Comparison of ENCODE assay signal across 24 mouse cellular contexts in the genomic region with DNA sequence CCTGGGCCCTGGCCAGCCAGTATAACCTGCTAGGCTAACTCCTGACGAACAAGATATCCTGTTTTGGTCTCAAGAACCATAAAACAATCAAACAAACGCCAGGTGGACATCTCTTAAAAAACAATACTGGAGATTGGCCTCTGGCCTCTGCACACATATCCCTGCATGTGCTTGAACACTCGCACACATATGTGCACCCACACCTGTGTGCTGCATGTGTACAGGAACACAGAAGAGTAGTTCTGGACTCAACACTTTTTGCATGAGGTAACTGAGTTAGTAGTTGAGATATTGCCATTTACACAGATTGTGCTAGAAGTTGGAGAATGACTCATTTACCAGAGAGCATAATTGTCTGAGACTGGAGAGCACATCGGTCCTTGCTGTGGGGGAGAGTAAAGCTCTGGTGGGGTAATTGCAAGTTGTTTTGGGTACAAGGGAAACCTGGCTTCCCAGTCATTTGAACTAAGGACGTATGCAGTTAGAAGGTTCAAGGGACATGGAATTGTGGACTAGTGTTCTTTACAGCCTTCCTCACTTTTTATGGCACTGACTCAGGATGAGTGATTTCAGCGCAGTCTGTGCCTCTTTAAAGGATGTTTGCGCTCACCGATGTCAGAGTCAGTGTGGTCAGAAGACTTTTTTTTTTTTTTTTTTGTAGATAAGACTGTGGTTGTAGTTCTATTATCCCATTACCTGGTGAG.
DNase-seq lines count a peak whose midpoint lies in the region; ATAC-seq and TF ChIP-seq lines count a peak whose summit lies in the region.
"Had no signal": no experiment of that assay in that cellular context is flagged by ENCODE, and none has a peak within 500 bp of the region (broad histone marks: within the 10 kb centered on the region; RNA-seq: fewer than 3 reads in every experiment).

No protein-coding gene starts in this region.

- no peak for DNase-seq in heart, adult 2 months
- DNase-seq in heart, postnatal 14 days = no peak
- peak; percentile 23 for DNase-seq in NIH3T3 (ENCODE audit: low read depth)
- peak; percentile 58 for DNase-seq in intestine, embryonic 14.5 days (ENCODE audit: low spot score)
- DNase-seq in liver, postnatal 0 days = no peak
- no peak for DNase-seq in layer of hippocampus, postnatal 10 days (ENCODE audit: low spot score in 2 of 2)
- DNase-seq in cerebellum, postnatal 36 days = no peak
- DNase-seq: adrenal gland, postnatal 10 days; cerebellum, postnatal 10 days; gastrocnemius, postnatal 14 days; heart, postnatal 36 days; kidney, postnatal 25 days; layer of hippocampus, adult 9-11 months; right cerebral cortex, postnatal 4 days; thymus, adult 2 months had no signal

- H3K4me3 ChIP-seq in heart, adult 2 months = no peak overlapping the region
- no peak overlapping the region for H3K4me3 ChIP-seq in intestine, embryonic 14.5 days (ENCODE audit: low read depth, low read length)
- H3K4me3 ChIP-seq in small intestine, adult 2 months (ENCODE audit: low read depth, low read length) = no peak overlapping the region
- no peak overlapping the region for H3K4me3 ChIP-seq in liver, postnatal 0 days (ENCODE audit: low read depth, low read length)
- H3K4me3 ChIP-seq: embryonic facial prominence, embryonic 12.5 days; erythroblast, embryonic 14.5 days; forebrain, embryonic 12.5 days; heart, embryonic 13.5 days; midbrain, embryonic 15.5 days; neural tube, embryonic 13.5 days had no signal

- WGBS in heart, adult 2 months = 42% methylated on average over 8 of the region's 8 CpGs
- WGBS in intestine, embryonic 14.5 days = 49% methylated on average over 8 of the region's 8 CpGs
- WGBS in small intestine, adult 2 months = 27% methylated on average over 8 of the region's 8 CpGs
- WGBS in liver, postnatal 0 days (ENCODE audit: insufficient replicate concordance) = 65% methylated on average over 8 of the region's 8 CpGs

- 0 out of 2 replicates have a peak, but pooled peaks have one; percentile 37 for TF ChIP-seq EP300 in heart, adult 2 months (IDR thresholded peaks at IDR 0.05; ENCODE audit: insufficient read depth, low read depth, low read length)
- no peak for TF ChIP-seq EP300 in liver, postnatal 0 days (IDR thresholded peaks at IDR 0.05; ENCODE audit: low read depth)

- peaks cover 56% of the 10 kb centered on the region for H3K36me3 ChIP-seq in heart, adult 2 months (ENCODE audit: control insufficient read depth, insufficient read depth, low read length)
- H3K36me3 ChIP-seq in intestine, embryonic 14.5 days (ENCODE audit: control insufficient read depth, insufficient read depth, low read length) = no peaks in the 10 kb centered on the region
- peaks cover 25% of the 10 kb centered on the region for H3K36me3 ChIP-seq in small intestine, adult 2 months (ENCODE audit: control insufficient read depth, insufficient read depth, low read length)
- no peaks in the 10 kb centered on the region for H3K36me3 ChIP-seq in liver, postnatal 0 days (replicated peaks; ENCODE audit: insufficient read depth, low read length)
- H3K36me3 ChIP-seq: embryonic facial prominence, embryonic 12.5 days; forebrain, embryonic 12.5 days; midbrain, embryonic 15.5 days; neural tube, embryonic 13.5 days had no signal

- peaks cover 15% of the 10 kb centered on the region for H3K4me1 ChIP-seq in heart, adult 2 months (ENCODE audit: control insufficient read depth, insufficient read depth, low read length)
- 0 out of 2 replicates have a peak, but pooled peaks cover 3% of the 10 kb centered on the region for H3K4me1 ChIP-seq in intestine, embryonic 14.5 days (replicated peaks; ENCODE audit: control insufficient read depth, insufficient read depth, low read length)
- H3K4me1 ChIP-seq in small intestine, adult 2 months (ENCODE audit: control insufficient read depth, insufficient read depth, insufficient read length, low read length) = peaks cover 12% of the 10 kb centered on the region; the same call in 1 of the 2 replicates
- no peaks in the 10 kb centered on the region; the same call in 1 of the 2 replicates for H3K4me1 ChIP-seq in liver, postnatal 0 days (ENCODE audit: insufficient read depth)
- H3K4me1 ChIP-seq: forebrain, embryonic 12.5 days; midbrain, embryonic 15.5 days; neural tube, embryonic 13.5 days had no signal

- no peak overlapping the region for H3K4me2 ChIP-seq in intestine, embryonic 14.5 days (ENCODE audit: low read length)
- H3K4me2 ChIP-seq in liver, postnatal 0 days (ENCODE audit: low read depth, low read length) = no peak overlapping the region
- H3K4me2 ChIP-seq: embryonic facial prominence, embryonic 12.5 days; forebrain, embryonic 12.5 days; heart, embryonic 13.5 days; hindbrain, embryonic 14.5 days; midbrain, embryonic 15.5 days; neural tube, embryonic 13.5 days had no signal

- TF ChIP-seq POLR2A in heart, adult 2 months (IDR thresholded peaks at IDR 0.05; ENCODE audit: insufficient read depth, low read depth, low read length) = no peak
- no peak for TF ChIP-seq POLR2A in small intestine, adult 2 months (IDR thresholded peaks at IDR 0.05; ENCODE audit: low read depth, low read length)

- TF ChIP-seq CTCF in heart, adult 2 months (IDR thresholded peaks at IDR 0.05) = no peak
- no peak for TF ChIP-seq CTCF in small intestine, adult 2 months (IDR thresholded peaks at IDR 0.05; ENCODE audit: extremely low read depth, insufficient read length, insufficient replicate concordance, low read depth, low read length)
- TF ChIP-seq CTCF in liver, postnatal 0 days (IDR thresholded peaks at IDR 0.05; ENCODE audit: low read depth) = no peak

- ATAC-seq in intestine, embryonic 14.5 days (replicated peaks; ENCODE audit: low FRiP score, low TSS enrichment, low read depth) = peak; percentile 32
- ATAC-seq in liver, postnatal 0 days = no peak
- ATAC-seq: midbrain, embryonic 15.5 days had no signal

- H3K9ac ChIP-seq in heart, adult 2 months (ENCODE audit: low read depth, low read length) = no peak overlapping the region
- H3K9ac ChIP-seq in intestine, embryonic 14.5 days (ENCODE audit: low read length) = no peak overlapping the region
- H3K9ac ChIP-seq in liver, postnatal 0 days (replicated peaks) = no peak overlapping the region
- H3K9ac ChIP-seq: embryonic facial prominence, embryonic 12.5 days; forebrain, embryonic 12.5 days; heart, embryonic 13.5 days; hindbrain, embryonic 14.5 days; midbrain, embryonic 15.5 days; neural tube, embryonic 13.5 days had no signal

- no peak overlapping the region for H3K27ac ChIP-seq in heart, adult 2 months
- no peak overlapping the region; the same call in 1 of the 2 replicates for H3K27ac ChIP-seq in intestine, embryonic 14.5 days (ENCODE audit: low read depth)
- peak overlapping the region; percentile 83 for H3K27ac ChIP-seq in small intestine, adult 2 months (ENCODE audit: insufficient read depth, low read depth, low read length)
- H3K27ac ChIP-seq in liver, postnatal 0 days (ENCODE audit: low read depth) = no peak overlapping the region
- H3K27ac ChIP-seq: embryonic facial prominence, embryonic 12.5 days; forebrain, embryonic 12.5 days; heart, embryonic 13.5 days; hindbrain, embryonic 14.5 days; macrophage; midbrain, embryonic 15.5 days; neural tube, embryonic 13.5 days had no signal

- H3K79me2 ChIP-seq in heart, adult 2 months (replicated peaks; ENCODE audit: control insufficient read depth, insufficient read depth, low read length) = peaks cover 1% of the 10 kb centered on the region; the same call in 1 of the 2 replicates

- no peaks in the 10 kb centered on the region for H3K9me3 ChIP-seq in intestine, embryonic 14.5 days (ENCODE audit: control insufficient read depth, low read length)
- H3K9me3 ChIP-seq in liver, postnatal 0 days (ENCODE audit: low read length) = no peaks in the 10 kb centered on the region
- H3K9me3 ChIP-seq: embryonic facial prominence, embryonic 12.5 days; forebrain, embryonic 12.5 days; heart, embryonic 13.5 days; midbrain, embryonic 15.5 days; neural tube, embryonic 13.5 days had no signal

- intact Hi-C loops in heart, adult 2 months (cut with DNase I) = loop anchor here (5.0 kb wide), 1 partner anchor 96 kb away; no protein-coding TSS in a partner anchor
- intact Hi-C loops in heart, postnatal 14 days (cut with DNase I) = no loop called here

- no peaks in the 10 kb centered on the region for H3K27me3 ChIP-seq in heart, adult 2 months (ENCODE audit: control insufficient read depth, insufficient read depth, low read length)
- no peaks in the 10 kb centered on the region for H3K27me3 ChIP-seq in intestine, embryonic 14.5 days (replicated peaks; ENCODE audit: control insufficient read depth, insufficient read depth, low read length)
- H3K27me3 ChIP-seq in small intestine, adult 2 months (ENCODE audit: control insufficient read depth, insufficient read depth, low read length) = no peaks in the 10 kb centered on the region
- no peaks in the 10 kb centered on the region for H3K27me3 ChIP-seq in liver, postnatal 0 days (ENCODE audit: insufficient read depth, low read length)
- H3K27me3 ChIP-seq: embryonic facial prominence, embryonic 12.5 days; forebrain, embryonic 12.5 days; heart, embryonic 13.5 days; midbrain, embryonic 15.5 days; neural tube, embryonic 13.5 days had no signal

Comparison
In these comparisons a context has a peak if more than half of its experiments do, and no peak if none do; other contexts are left out.
1. DNase-seq: peak in NIH3T3 (single experiment) and intestine, embryonic 14.5 days (single experiment); none in heart, adult 2 months (0 of 2), heart, postnatal 14 days (0 of 2), liver, postnatal 0 days (single experiment), layer of hippocampus, postnatal 10 days (0 of 2) and cerebellum, postnatal 36 days (0 of 2).